ENCODE assay signal across 9 mouse cellular contexts in genomic region chr7:44641887-44642286, GRCm38 (mm10). TPM values are rescaled to one million over a fixed set of nuclear protein-coding genes. Genes with fewer than 3 reads are reported as not detected.
DNase-seq lines count a peak whose midpoint lies in the region; ATAC-seq and TF ChIP-seq lines count a peak whose summit lies in the region.
"Had no signal": no experiment of that assay in that cellular context is flagged by ENCODE, and none has a peak within 500 bp of the region (broad histone marks: within the 10 kb centered on the region; RNA-seq: fewer than 3 reads in every experiment).

No protein-coding gene starts in this region.

- peak; percentile 39 for TF ChIP-seq CTCF in cortical plate, adult 2 months (IDR thresholded peaks at IDR 0.05; ENCODE audit: extremely low read depth, insufficient read depth, low read length)

- H3K9me3 ChIP-seq in intestine, embryonic 15.5 days = no peaks in the 10 kb centered on the region
- H3K9me3 ChIP-seq in intestine, embryonic 16.5 days (ENCODE audit: control insufficient read depth, low read length) = no peaks in the 10 kb centered on the region
- H3K9me3 ChIP-seq: embryonic facial prominence, embryonic 13.5 days had no signal

- WGBS in intestine, embryonic 15.5 days = 33% methylated on average over 8 of the region's 8 CpGs
- WGBS in intestine, embryonic 16.5 days = 36% methylated on average over 8 of the region's 8 CpGs

- peak; percentile 76 for DNase-seq in A20 (ENCODE audit: low read depth, low spot score)
- peak; percentile 51 for DNase-seq in NIH3T3 (ENCODE audit: low read depth)
- DNase-seq in right cerebral cortex, adult 2 months (ENCODE audit: low spot score in 2 of 2) = peak; percentile 20 to 36
- no peak for DNase-seq in frontal cortex, postnatal 10 days (ENCODE audit: low spot score in 2 of 2)
- DNase-seq in kidney, postnatal 14 days = no peak

- no peak for TF ChIP-seq POLR2A in cortical plate, adult 2 months (IDR thresholded peaks at IDR 0.05; ENCODE audit: extremely low read depth, insufficient read depth, low read length)

- H3K4me1 ChIP-seq in intestine, embryonic 15.5 days (replicated peaks) = no peaks in the 10 kb centered on the region
- no peaks in the 10 kb centered on the region for H3K4me1 ChIP-seq in intestine, embryonic 16.5 days (ENCODE audit: control insufficient read depth, insufficient read depth, low read length)
- no peaks in the 10 kb centered on the region for H3K4me1 ChIP-seq in cortical plate, adult 2 months (ENCODE audit: control insufficient read depth, insufficient read depth, low read length)

- H3K9ac ChIP-seq in intestine, embryonic 15.5 days = no peak overlapping the region
- H3K9ac ChIP-seq in intestine, embryonic 16.5 days (ENCODE audit: low read depth, low read length) = no peak overlapping the region
- H3K9ac ChIP-seq: embryonic facial prominence, embryonic 13.5 days had no signal

- peak; percentile 50; the same call in 1 of the 2 replicates for ATAC-seq in intestine, embryonic 15.5 days
- no peak for ATAC-seq in intestine, embryonic 16.5 days

- no peak overlapping the region for H3K27ac ChIP-seq in intestine, embryonic 15.5 days
- H3K27ac ChIP-seq in intestine, embryonic 16.5 days (ENCODE audit: low read length) = no peak overlapping the region
- no peak overlapping the region for H3K27ac ChIP-seq in cortical plate, adult 2 months (ENCODE audit: insufficient read depth, low read length)
- H3K27ac ChIP-seq: embryonic facial prominence, embryonic 13.5 days had no signal

- H3K4me2 ChIP-seq in intestine, embryonic 15.5 days (replicated peaks) = no peak overlapping the region
- no peak overlapping the region for H3K4me2 ChIP-seq in intestine, embryonic 16.5 days (ENCODE audit: low read depth, low read length)

- H3K4me3 ChIP-seq in intestine, embryonic 15.5 days (replicated peaks) = no peak overlapping the region
- no peak overlapping the region for H3K4me3 ChIP-seq in intestine, embryonic 16.5 days (ENCODE audit: low read length)
- no peak overlapping the region for H3K4me3 ChIP-seq in cortical plate, adult 2 months (ENCODE audit: insufficient read depth, low read length)
- H3K4me3 ChIP-seq: embryonic facial prominence, embryonic 13.5 days had no signal

- 0 out of 2 replicates have a peak, but pooled peaks cover 2% of the 10 kb centered on the region for H3K36me3 ChIP-seq in intestine, embryonic 15.5 days
- no peaks in the 10 kb centered on the region for H3K36me3 ChIP-seq in intestine, embryonic 16.5 days (ENCODE audit: control insufficient read depth, insufficient read depth, low read length)
- H3K36me3 ChIP-seq: embryonic facial prominence, embryonic 13.5 days had no signal

- H3K27me3 ChIP-seq in intestine, embryonic 15.5 days (replicated peaks) = peaks cover 52% of the 10 kb centered on the region
- peaks cover 24% of the 10 kb centered on the region for H3K27me3 ChIP-seq in intestine, embryonic 16.5 days (replicated peaks; ENCODE audit: control insufficient read depth, insufficient read depth, low read length)

RNA-seq across cellular contexts. Expression of gene Myh14, which starts 28.8 kb away (rescaled TPM):
- 68.4 and 74.3 TPM in 2 replicates for polyA plus RNA-seq in intestine, embryonic 15.5 days (2015; fragmentation: Nextera tagmentation; extraction: Ambion mirVana)
- 70.3 and 81.3 TPM in 2 replicates for polyA plus RNA-seq in intestine, embryonic 16.5 days (2015; fragmentation: Nextera tagmentation; extraction: Ambion mirVana)
- 15.9 and 17.4 TPM in 2 replicates for polyA plus RNA-seq in cortical plate, adult 2 months (2012; rRNA removed)

RNA-seq across cellular contexts. Expression of gene Kcnc3, which starts 51.4 kb away (rescaled TPM):
- 0.27 and 0.36 TPM in 2 replicates for polyA plus RNA-seq in intestine, embryonic 15.5 days (2015; fragmentation: Nextera tagmentation; extraction: Ambion mirVana)
- polyA plus RNA-seq in intestine, embryonic 16.5 days (2015; fragmentation: Nextera tagmentation; extraction: Ambion mirVana) = 0.20 and 0.22 TPM in 2 replicates
- 54.9 and 62.0 TPM in 2 replicates for polyA plus RNA-seq in cortical plate, adult 2 months (2012; rRNA removed)

Comparison
In these comparisons a context has a peak if more than half of its experiments do, and no peak if none do; other contexts are left out.
1. DNase-seq: peak in A20 (single experiment), NIH3T3 (single experiment) and right cerebral cortex, adult 2 months (2 of 2); none in frontal cortex, postnatal 10 days (0 of 2) and kidney, postnatal 14 days (single experiment).
2. RNA of gene Kcnc3, which starts 51.4 kb away (polyA plus RNA-seq): 54.9 to 62.0 TPM in cortical plate, adult 2 months; 0.27 to 0.36 TPM in intestine, embryonic 15.5 days and 0.20 to 0.22 TPM in intestine, embryonic 16.5 days; every median in the first group is over 10 times any median in the second.